Mouse (Mus musculus) kidney, adult 2 months (tissue): ENCODE measurements around the gene Ssx2ip. TPM values are rescaled to one million over a fixed set of nuclear protein-coding genes. Genes with fewer than 3 reads are reported as not detected.
A peak's percentile ranks its signal among the peaks of the same experiment; 100 is the strongest.
"Not testable (repeated sequence)": the region's sequence is repeated elsewhere in the genome, so short reads cannot be mapped to it uniquely, and the experiment has no call there.

Experiments used
- DNase-seq: peaks from one replicate; pipeline ENCODE4 v3.0.0; 2021
- H3K27ac ChIP-seq: fragments of 200-500 bp; 2 replicates; pipeline ENCODE4 v1.5.1; 2012; ENCODE audit warnings: low read depth, low read length, control low read depth, inconsistent platforms; ENCODE audit not compliant: insufficient read depth
- H3K27me3 ChIP-seq: fragments of 200-500 bp; replicated peaks from 2 replicates; pipeline ENCODE4 v1.6.1; 2012; ENCODE audit warnings: mild to moderate bottlenecking, moderate library complexity, low read length, inconsistent platforms; ENCODE audit not compliant: control insufficient read depth, insufficient read depth
- H3K36me3 ChIP-seq: fragments of 200-500 bp; 2 replicates; pipeline ENCODE4 v1.6.1; 2012; ENCODE audit warnings: mild to moderate bottlenecking, moderate library complexity, low read length, inconsistent platforms; ENCODE audit not compliant: control insufficient read depth, insufficient read depth
- H3K4me1 ChIP-seq: fragments of 200-500 bp; 2 replicates; pipeline ENCODE4 v1.6.1; 2011; ENCODE audit warnings: low read length; ENCODE audit not compliant: control insufficient read depth, insufficient read depth
- H3K4me3 ChIP-seq: fragments of 200-500 bp; 2 replicates; pipeline ENCODE4 v1.5.1; 2011; ENCODE audit warnings: mild to moderate bottlenecking, low read depth, low read length, control low read depth; ENCODE audit not compliant: insufficient read depth
- CTCF ChIP-seq: fragments of 200-500 bp; conservative IDR thresholded peaks from 2 replicates; pipeline ENCODE4 v1.5.1; 2011; ENCODE audit warnings: low read depth, mild to moderate bottlenecking, control low read depth, low read length, moderate library complexity, mixed read lengths; ENCODE audit not compliant: insufficient read depth, insufficient read length
- POLR2A ChIP-seq: fragments of 200-500 bp; IDR thresholded peaks from one replicate; pipeline ENCODE4 v1.6.1; 2011; ENCODE audit warnings: low read depth, low read length, control low read depth
- WGBS: fragments of 180-500 bp; shearing (Covaris S2); methylation state at CpG from one replicate; pipeline ENCODE4 v1.1.7; 2018; 5-methylcytosine and 5-hydroxymethylcytosine counted together
- polyA plus RNA-seq: library from polyadenylated mRNA; depleted of rRNA; stranded (reverse); fragments of >200 nt; gene quantifications from 2 replicates; pipeline ENCODE4 v1.2.3, GENCODE M21; 2012

Gene Ssx2ip
- polyA plus RNA-seq, 1 experiment = 8.0 TPM

GRCm38 (mm10) chr3:146423710-146424109 lies 19.3 kb downstream of the Ssx2ip start:
- H3K4me1 ChIP-seq = no peaks in the 10 kb centered on the region
- 86% methylated on average over 7 of the region's 7 CpGs for WGBS
- no peak overlapping the region for H3K4me3 ChIP-seq
- TF ChIP-seq POLR2A = no peak
- TF ChIP-seq CTCF = peak; percentile 54
- no peak overlapping the region for H3K27ac ChIP-seq
- DNase-seq = no peak
- H3K27me3 ChIP-seq = no peaks in the 10 kb centered on the region
- 0 out of 2 replicates have a peak, but pooled peaks cover 1% of the 10 kb centered on the region for H3K36me3 ChIP-seq

GRCm38 (mm10) chr3:146424306-146424900 lies 20.0 kb downstream of the Ssx2ip start:
- Histone ChIP-seq H3K27ac (no peak overlapping the region), H3K36me3 (no peaks in the 10 kb centered on the region), H3K4me3 (no peak overlapping the region), H3K27me3 (no peaks in the 10 kb centered on the region), H3K4me1 (no peaks in the 10 kb centered on the region)
- 56% methylated on average over 7 of the region's 7 CpGs for WGBS
- no peak for TF ChIP-seq CTCF
- TF ChIP-seq POLR2A = no peak
- no peak for DNase-seq

- H3K27ac ChIP-seq = no peak overlapping the region
- TF ChIP-seq CTCF = no peak
- no peak for TF ChIP-seq POLR2A
- H3K27me3 ChIP-seq = no peaks in the 10 kb centered on the region
- no peak for DNase-seq
- H3K36me3 ChIP-seq = no peaks in the 10 kb centered on the region; the same call in 1 of the 2 replicates
- no peak overlapping the region for H3K4me3 ChIP-seq
- WGBS = 56% methylated on average over 7 of the region's 7 CpGs
- no peaks in the 10 kb centered on the region for H3K4me1 ChIP-seq
Measured at GRCm38 (mm10) chr3:146425902-146426301, 21.5 kb downstream of the Ssx2ip start.

- TF ChIP-seq CTCF (no peak), POLR2A (no peak)
- H3K4me1 ChIP-seq = no peaks in the 10 kb centered on the region
- no peaks in the 10 kb centered on the region for H3K27me3 ChIP-seq
- peaks cover 2% of the 10 kb centered on the region for H3K36me3 ChIP-seq
- H3K27ac ChIP-seq = no peak overlapping the region
- no peak overlapping the region for H3K4me3 ChIP-seq
- DNase-seq = no peak
- WGBS = 94% methylated on average over 8 of the region's 8 CpGs
Measured at GRCm38 (mm10) chr3:146426489-146426888, 22.0 kb downstream of the Ssx2ip start.

GRCm38 (mm10) chr3:146433063-146433462 lies 28.6 kb downstream of the Ssx2ip start:
- H3K4me1 ChIP-seq, H3K27me3 ChIP-seq, H3K4me3 ChIP-seq, H3K27ac ChIP-seq, DNase-seq, H3K36me3 ChIP-seq: not testable (repeated sequence)
- 97% methylated on average over 11 of the region's 11 CpGs for WGBS

GRCm38 (mm10) chr3:146433681-146434350 lies 29.4 kb downstream of the Ssx2ip start:
- H3K36me3 ChIP-seq = peaks cover 4% of the 10 kb centered on the region
- no peak for TF ChIP-seq POLR2A
- 85% methylated on average over 14 of the region's 14 CpGs for whole genome bisulfite sequencing

GRCm38 (mm10) chr3:146434686-146435085 lies 30.2 kb downstream of the Ssx2ip start:
- no peaks in the 10 kb centered on the region for H3K4me1 ChIP-seq
- no peak overlapping the region for H3K4me3 ChIP-seq
- H3K36me3 ChIP-seq = peaks cover 4% of the 10 kb centered on the region
- H3K27ac ChIP-seq = no peak overlapping the region
- WGBS = 86% methylated on average over 8 of the region's 8 CpGs
- no peaks in the 10 kb centered on the region for H3K27me3 ChIP-seq
- no peak for DNase-seq
- TF ChIP-seq POLR2A (no peak), CTCF (no peak)

More at GRCm38 (mm10) chr3:146433681-146434350, 29.4 kb downstream of the Ssx2ip start:
- Histone ChIP-seq H3K4me1 (no peaks in the 10 kb centered on the region), H3K27me3 (no peaks in the 10 kb centered on the region), H3K27ac (no peak overlapping the region), H3K4me3 (no peak overlapping the region)
- no peak for DNase-seq
